Mouse (Mus musculus): ENCODE results near the gene Rgs6.

Rgs6 gene

GRCm38 (mm10) chr12:83034859-83035569, 446.9 kb downstream of the Rgs6 start:
- no peak for DNase-seq (ENCODE audit: extremely low spot score)

GRCm38 (mm10) chr12:83037798-83038560, 449.9 kb downstream of the Rgs6 start:
- DNase-seq (ENCODE audit: extremely low spot score), result no peak

GRCm38 (mm10) chr12:83038779-83039178, 450.7 kb downstream of the Rgs6 start:
- DNase-seq (ENCODE audit: extremely low spot score), result no peak

- no peak for DNase-seq (ENCODE audit: extremely low spot score)
Measured at GRCm38 (mm10) chr12:83039859-83040258, 451.8 kb downstream of the Rgs6 start.

- no peak for DNase-seq (ENCODE audit: extremely low spot score)
Measured at GRCm38 (mm10) chr12:83043980-83044620, 456.0 kb downstream of the Rgs6 start.

- DNase-seq (ENCODE audit: extremely low spot score), result peak; percentile 13
Measured at GRCm38 (mm10) chr12:83044621-83044990, 456.5 kb downstream of the Rgs6 start.

- no peak for DNase-seq (ENCODE audit: extremely low spot score)
Measured at GRCm38 (mm10) chr12:83045001-83045531, 457.0 kb downstream of the Rgs6 start.

- DNase-seq (ENCODE audit: extremely low spot score), result no peak
Measured at GRCm38 (mm10) chr12:83046734-83047133, 458.6 kb downstream of the Rgs6 start.

- no peak for DNase-seq (ENCODE audit: extremely low spot score)
Measured at GRCm38 (mm10) chr12:83047710-83048109, 459.6 kb downstream of the Rgs6 start.

GRCm38 (mm10) chr12:83050514-83050913, 462.4 kb downstream of the Rgs6 start:
- DNase-seq (ENCODE audit: extremely low spot score), result no peak

- DNase-seq (ENCODE audit: extremely low spot score), result no peak
Measured at GRCm38 (mm10) chr12:83052391-83052790, 464.3 kb downstream of the Rgs6 start.

- DNase-seq (ENCODE audit: extremely low spot score), result no peak
Measured at GRCm38 (mm10) chr12:83055690-83056089, 467.6 kb downstream of the Rgs6 start.

GRCm38 (mm10) chr12:83066426-83066825, 478.3 kb downstream of the Rgs6 start:
- no peak for DNase-seq (ENCODE audit: extremely low spot score)

- DNase-seq (ENCODE audit: extremely low spot score), result no peak
Measured at GRCm38 (mm10) chr12:83070848-83071247, 482.8 kb downstream of the Rgs6 start.

GRCm38 (mm10) chr12:83072181-83072887, 484.2 kb downstream of the Rgs6 start:
- DNase-seq (ENCODE audit: extremely low spot score), result peak; percentile 32

GRCm38 (mm10) chr12:83072951-83073878, 485.1 kb downstream of the Rgs6 start:
- peak; percentile 25 for DNase-seq (ENCODE audit: extremely low spot score)

- no peak for DNase-seq (ENCODE audit: extremely low spot score)
Measured at GRCm38 (mm10) chr12:83073879-83074368, 485.8 kb downstream of the Rgs6 start.

GRCm38 (mm10) chr12:83076179-83076578, 488.1 kb downstream of the Rgs6 start:
- no peak for DNase-seq (ENCODE audit: extremely low spot score)

GRCm38 (mm10) chr12:83077486-83077885, 489.4 kb downstream of the Rgs6 start:
- no peak for DNase-seq (ENCODE audit: extremely low spot score)

GRCm38 (mm10) chr12:83083427-83083826, 495.3 kb downstream of the Rgs6 start:
- no peak for DNase-seq (ENCODE audit: extremely low spot score)

- DNase-seq (ENCODE audit: extremely low spot score), result no peak
Measured at GRCm38 (mm10) chr12:83084614-83085013, 496.5 kb downstream of the Rgs6 start.
